Mouse (Mus musculus) urinary bladder, postnatal 10 days (tissue): ENCODE data around the gene Gpr179.
A peak's percentile ranks its signal among the peaks of the same experiment; 100 is the strongest.
"Not testable (repeated sequence)": the region's sequence is repeated elsewhere in the genome, so short reads cannot be mapped to it uniquely, and the experiment has no call there.

ENCODE experiments used
- DNase-seq: peaks from one replicate; pipeline ENCODE4 v3.0.0; 2022; ENCODE audit warnings: low spot score

Gpr179 gene

DNA sequence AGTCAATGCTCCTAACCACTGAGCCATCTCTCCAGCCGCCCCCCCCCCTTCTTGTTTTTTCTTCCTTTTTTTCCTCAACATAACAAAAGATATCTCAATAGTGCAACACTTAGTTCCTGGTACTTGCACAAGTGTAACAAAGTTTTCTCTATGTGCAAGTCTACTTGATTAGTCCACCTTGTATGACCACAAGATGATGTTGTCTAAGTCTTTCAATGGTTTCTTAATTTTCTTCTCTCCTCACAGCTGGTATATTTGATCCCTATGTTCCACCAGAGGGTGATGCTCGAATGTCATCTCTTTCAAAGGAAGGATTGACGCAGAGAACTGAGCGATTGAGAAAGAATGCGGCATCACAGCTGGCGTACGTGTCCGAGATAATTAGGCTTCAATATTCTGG is 30.7 kb downstream of the Gpr179 start:
- no peak for DNase-seq

DNA sequence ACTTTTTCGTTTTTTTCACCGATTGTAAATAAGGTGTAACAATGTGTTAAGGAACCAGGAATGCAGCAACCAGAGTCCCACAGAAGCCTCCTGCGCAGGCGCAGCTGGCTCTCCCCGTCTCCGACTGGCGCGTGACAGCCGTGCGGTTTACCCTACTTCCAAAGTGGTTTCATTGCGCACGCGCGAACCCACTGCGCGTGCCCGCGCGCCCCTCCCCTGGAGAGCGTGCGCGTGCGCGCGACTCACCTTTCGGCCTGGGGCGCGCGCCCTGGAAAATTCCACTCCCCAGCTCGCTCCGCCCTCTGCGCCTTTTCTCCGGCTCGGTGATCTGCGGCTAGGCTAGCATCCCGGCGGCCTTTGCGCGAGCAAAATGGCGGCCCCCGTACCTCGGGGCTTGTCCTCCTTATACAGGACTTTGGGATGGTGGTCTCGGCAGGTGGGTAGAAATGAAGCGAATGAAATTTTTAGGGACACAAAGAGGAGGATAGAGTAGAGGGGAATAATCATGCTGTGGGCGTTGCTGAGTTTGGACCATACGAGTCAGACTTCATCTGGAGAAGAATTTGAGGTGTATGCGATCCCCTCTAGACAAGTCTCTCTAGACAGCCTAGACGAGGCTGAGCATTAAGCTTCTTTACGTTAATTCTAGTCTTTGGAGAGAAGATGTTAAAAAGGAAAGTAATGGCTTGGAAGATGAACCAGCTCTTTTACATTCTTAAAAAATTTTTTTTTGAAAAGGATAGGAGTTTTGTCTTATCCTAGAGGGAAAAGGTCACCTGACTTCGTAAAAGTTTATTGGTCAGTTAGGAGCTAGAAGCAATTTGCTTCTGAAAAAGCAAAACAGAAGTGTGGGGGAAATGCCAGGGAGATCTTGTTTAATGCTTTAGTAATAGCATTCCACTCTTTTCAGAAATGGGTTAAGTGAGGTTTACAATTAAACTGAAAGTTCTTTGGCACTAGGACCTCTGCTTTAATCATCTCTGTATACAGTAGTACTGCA is 36.1 kb downstream of the Gpr179 start, which contains the start of gene Mrpl45:
Gene Mrpl45, plus strand, starts transcription at position 213 of the 1,000 bp plus-strand sequence.
- DNase-seq = peak; percentile 90

DNA sequence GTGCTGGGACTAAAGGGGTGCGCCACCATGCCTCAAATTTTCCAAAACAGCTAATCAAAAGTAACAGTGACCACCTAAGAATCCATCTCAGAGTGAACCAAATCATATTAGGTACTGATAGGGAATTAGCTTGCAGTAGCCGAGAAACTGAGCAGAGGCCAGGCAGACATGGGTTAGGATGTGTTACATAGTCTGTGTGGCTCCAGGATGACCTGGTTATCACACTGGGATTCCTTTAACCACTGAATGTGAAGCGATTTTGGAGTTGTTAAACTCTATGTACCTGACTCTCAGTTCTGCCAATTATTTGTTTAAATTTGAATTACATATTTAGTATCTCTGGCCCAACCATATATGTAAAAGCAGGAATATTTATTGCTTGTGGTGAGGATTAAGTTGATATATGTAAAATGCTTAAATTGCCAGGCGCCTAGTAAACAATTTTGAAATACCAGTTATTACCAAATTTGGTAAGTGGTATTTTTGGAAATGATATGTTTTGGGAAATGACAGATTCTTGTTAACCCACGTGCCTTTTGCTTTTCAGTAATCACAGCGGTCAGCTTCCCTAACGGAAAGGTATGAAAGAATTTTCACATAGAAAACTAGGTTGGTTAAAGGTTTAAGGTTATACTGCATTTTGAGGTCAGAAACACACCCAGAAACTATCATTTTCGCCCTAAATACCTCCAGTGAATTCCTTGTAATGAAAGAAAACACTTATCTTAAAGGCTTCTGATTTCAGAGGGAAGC is 37.0 kb downstream of the Gpr179 start:
- DNase-seq = no peak

DNA sequence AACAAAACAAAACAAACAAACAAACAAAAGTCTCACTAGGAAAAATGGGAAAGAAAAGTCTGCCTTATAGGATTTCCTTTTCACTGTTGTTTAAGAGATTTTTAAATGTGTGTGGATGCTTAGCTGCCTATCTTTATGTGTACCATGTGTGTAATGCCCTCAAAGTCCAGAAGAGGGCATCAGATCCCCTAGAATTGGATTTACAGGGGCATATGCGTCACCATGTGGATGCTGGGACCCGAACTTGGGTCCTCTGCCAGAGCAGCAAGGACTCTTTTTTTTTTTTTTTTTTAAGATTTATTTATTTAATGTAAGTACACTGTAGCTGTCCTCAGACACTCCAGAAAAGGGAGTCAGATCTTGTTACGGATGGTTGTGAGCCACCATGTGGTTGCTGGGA is 37.8 kb downstream of the Gpr179 start:
- no peak for DNase-seq

DNA sequence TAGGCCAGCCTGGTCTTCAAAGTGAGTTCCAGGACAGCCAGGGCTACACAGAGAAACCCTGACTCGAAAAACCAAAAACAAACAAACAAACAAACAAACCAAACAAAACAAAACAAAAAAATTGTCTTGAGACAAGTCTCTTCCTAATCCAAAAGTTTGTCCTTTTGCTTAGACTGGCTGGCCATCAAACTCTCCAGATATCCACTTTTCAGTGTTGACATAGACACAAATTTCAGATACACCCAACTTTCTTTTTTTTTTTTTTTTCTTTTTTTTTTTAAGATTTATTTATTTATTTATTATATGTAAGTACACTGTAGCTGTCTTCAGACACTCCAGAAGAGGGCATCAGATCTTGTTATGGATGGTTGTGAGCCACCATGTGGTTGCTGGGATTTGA is 39.0 kb downstream of the Gpr179 start:
- DNase-seq = not testable (repeated sequence)

DNA sequence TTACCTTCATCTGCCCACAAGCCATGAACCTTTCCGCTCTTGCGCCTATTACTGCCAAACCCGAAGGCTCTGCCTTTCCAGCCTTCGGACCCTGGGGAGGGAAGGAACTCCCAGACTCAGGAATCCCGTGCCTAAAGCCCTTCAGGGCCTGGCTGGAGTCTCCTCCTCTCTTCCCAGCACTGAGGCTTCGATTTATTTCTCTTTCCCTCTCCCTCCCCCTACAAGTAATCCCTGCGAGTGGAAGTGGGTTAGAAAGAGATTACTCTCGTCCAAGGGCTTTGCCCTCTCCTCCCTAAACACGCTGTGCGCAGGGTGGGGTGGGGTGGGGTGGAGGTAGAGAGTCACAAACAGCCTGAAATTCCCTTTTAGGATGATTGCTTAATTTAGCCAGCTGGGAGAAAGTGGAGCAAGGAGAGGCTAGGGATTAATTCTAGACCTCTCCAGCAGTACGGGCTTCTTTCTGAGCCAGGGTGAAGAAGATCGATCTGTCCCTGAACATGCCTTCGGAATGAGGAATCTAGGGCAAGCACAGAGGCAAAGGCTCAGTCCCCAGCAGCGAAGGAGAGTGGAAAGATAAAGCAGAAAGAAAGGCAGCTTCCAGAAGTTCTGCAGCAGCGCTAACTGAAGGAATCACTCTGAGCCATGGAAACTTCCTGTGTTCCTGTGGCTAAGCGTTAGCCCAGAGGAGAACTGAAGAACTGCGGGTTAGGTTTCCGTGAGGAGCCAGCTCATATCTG is 40.8 kb downstream of the Gpr179 start:
- DNase-seq = no peak

DNA sequence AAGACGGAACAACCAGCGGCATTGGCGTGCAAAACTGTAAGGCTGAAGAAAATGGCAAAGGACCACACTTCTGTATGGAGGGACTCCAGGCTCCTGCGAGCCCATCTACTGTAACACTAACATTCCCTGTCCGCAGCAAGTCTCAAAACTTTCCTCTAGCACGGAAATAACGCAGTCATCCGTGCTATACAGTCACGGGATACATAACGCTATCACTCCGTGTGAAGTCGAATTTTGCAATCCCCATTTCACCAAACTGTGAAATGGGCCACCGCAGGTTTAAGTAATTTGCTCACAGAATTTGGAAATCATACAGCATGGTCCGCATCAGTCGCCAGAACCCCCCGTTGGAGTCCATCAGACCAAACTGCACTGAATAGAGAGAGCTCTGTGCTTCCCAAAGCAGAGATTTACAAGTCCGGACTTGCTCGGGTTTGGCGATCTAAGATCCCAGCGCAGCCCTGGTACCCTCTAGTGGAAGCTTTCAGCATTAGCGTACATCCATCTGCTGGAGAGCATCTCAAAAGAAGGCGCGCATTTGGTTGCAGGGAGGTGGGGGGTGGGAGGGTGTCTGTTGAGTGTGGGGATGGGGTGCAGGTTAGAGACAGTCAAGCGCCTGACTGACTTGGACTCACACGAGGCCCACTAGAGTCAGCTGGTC is 41.8 kb downstream of the Gpr179 start:
- peak; percentile 30 for DNase-seq

DNA sequence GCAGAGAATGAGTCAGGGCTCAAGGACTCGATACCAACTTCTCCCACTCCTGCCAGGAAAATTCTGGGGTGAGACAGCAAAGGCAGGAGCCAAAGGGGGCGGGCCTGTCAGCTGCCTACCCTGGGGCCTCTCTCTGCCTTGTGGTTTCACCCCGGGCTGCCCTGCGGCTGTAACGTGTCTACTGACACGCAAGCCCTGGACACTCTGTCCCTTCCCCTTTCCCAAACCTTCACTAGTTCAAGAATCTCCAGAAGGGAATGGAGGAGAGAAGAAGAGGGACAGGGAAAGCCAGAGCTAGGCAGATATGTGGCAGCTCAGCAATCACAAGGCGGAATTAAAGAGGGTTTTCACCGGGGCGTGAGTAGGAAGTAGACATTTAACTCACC is 42.4 kb downstream of the Gpr179 start:
- no peak for DNase-seq

DNA sequence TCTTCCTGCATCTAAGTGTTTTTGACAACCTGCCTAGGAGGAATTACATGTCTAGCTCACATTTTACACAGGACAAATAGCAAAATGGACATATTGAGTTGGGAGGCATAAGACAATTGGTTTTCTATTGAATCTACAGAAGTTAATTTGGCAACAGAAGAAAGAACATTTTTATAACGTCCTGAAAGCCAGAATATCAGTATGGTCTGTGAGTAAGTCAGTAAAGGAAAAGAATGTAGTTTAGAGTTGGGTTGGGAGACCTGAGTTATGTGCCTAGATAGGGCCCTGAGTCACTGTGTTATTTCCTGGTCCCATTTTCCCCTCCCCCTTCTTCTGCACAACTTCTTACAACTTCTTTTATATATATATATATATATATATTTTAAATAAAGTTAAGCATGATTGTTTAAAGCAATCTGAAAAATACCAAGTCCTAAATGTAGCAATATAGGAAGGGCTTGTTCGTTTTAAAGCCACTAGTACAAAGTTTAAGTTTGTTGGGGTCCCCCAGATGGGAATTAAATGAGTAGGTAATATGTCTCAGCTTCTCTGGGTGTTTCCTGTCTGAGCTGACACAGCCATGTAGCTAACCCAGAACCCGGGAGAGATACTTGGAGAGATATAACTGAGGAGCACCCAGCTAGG is 42.9 kb downstream of the Gpr179 start:
- DNase-seq = no peak

DNA sequence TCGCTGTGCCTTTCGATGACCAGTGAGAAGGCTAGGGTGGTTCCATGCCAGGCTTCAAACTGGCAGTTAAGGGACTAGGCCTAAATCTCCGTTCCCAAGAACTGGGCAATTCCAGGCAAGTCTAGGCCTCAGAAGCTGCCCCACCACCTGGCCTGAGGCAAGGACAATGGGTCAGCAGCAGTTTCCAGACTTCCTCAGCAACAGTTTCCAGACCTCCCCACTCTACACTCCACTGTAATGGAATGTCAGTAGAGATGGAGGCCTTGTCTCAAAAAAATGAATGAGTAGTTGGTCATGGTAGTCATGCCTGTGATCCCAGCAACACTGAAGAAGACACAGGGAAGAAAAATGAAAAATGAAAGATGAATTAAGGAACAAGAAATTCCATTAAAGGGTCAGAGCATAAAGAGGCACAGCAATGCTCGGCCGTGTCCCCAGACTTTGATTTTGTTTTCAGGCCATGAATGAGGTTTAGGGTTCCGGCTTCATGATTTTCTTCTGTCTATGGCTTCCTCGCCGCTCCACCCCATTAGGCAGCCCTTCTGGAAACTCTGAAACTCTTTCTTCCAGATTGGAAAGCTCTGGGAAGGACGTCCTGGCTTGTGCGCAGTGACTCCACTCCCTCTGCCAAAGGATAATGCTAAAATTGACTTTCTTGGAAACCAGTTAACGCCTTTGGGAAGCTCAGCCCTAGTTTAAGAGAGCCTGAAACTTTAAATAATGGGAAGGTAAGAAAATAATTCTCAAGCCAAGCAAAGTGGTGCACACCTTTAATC is 44.4 kb downstream of the Gpr179 start:
- no peak for DNase-seq

DNA sequence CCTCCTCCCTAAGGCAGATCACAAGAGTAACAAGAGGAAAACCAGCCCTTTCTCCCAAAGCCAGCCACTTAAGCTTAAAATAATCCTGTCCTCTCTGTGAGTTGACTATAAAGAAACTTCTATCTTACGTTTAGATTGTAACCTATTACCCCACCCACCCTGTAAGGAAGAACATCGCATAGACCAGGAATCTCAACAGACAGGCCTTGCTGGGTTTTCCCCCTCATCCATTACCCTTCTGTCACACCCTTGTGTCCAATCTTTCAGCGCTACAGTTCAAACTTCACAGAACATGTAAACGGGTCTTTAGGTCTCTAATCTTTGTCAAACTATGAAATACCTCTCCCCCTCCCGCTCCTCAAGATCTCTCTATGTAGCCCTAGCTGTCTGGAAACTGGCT is 47.2 kb downstream of the Gpr179 start:
- DNase-seq = no peak

DNA sequence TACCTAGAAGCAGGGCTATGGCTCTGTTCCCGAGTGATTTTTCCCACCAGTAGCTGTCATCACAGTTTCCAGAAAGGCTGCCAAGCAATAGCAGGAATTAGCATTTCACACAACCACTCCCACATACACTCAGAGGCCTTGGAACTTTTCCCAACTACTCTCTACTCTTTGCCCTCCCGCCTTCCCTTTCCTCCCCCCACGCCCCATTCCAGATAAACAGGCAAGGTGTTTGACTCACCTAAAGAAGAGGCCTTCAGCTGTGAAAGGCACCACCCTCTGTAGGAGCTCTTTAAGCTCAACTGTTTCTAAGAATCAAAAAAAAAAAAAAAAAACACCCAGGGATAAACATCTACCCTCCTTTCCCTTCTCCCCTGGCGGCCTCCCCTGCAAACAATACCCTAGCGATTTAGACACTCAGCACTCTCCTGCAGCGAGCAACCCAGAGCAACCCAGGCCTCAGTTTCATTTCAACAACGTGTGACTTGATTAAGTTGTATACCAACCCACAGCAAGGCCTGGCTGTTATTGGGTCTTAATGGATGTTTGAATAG is 49.6 kb downstream of the Gpr179 start:
- DNase-seq = no peak

DNA sequence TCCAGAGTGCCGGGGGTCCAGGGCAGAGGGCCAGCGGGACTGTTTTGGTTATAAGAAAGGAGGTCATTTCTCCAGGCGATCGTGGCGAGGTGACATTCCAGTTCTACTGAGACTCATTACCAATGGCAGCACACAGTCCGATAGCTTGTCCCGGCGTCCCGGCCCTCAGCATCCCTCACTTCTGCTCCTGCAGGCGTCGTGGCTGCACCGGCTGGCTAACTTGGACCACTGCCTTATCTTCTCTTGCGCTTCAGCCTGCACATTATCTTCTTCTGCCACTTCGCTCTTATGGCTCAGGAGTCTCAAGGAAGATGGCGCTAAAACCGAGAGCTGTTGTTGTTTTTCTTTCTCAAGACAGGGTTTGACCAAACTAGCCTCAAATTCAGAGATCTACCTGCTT is 50.5 kb downstream of the Gpr179 start:
- DNase-seq = no peak

DNA sequence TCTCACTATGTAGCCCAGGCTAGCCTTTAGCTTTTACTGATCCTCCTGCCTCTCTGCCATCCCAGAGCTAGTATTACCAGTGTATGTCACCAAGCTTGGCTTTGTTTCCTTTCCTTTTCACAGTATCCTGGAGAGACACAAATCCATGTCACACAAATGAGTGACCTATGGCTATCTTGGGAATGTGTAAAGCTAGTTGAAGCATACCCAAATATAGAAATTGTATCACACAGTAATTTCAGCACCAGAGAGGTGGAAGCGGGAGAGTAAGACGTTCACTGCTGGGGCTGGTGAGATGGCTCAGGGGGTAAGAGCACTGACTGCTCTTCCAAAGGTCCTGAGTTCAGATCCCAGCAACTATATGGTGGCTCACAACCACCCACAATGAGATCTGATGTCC is 51.9 kb downstream of the Gpr179 start:
- DNase-seq = no peak

DNA sequence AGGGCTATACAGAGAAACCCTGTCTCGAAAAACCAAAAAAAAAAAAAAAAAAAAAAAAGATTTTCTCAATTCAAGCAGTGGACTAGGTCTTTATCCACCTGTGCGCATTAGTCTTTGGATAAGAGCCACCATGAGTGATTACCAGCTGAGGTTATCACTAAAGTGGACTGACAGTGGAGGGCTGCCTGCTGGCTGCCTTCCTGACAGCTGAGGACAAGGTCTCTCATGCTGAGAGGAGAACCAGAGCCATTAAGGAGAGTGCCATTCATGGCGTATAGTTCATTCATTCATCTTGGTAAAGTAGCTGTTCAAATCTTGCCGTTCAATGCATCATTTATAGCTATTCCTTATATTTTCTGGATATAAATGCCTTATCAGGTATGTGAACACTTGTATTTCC is 55.3 kb downstream of the Gpr179 start:
- no peak for DNase-seq

DNA sequence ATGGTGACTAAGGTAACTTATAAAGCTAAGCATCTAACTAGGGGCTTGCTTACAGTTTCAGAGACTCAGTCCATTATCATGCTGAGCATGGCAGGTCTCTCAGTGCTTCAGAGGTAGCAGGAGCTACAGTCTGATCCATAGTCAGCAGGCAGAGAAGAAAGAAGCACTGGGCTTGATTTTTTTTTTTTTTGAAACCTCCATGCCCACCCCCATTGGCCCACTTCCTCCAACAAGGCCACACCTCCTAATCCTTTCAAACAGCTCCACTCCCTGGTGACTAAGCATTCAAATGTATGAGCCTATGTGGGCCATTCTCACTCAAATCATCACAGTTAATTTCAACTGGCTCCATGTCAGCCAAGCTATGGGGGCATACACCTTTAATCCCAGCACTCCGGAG is 59.1 kb downstream of the Gpr179 start:
- DNase-seq = no peak

DNA sequence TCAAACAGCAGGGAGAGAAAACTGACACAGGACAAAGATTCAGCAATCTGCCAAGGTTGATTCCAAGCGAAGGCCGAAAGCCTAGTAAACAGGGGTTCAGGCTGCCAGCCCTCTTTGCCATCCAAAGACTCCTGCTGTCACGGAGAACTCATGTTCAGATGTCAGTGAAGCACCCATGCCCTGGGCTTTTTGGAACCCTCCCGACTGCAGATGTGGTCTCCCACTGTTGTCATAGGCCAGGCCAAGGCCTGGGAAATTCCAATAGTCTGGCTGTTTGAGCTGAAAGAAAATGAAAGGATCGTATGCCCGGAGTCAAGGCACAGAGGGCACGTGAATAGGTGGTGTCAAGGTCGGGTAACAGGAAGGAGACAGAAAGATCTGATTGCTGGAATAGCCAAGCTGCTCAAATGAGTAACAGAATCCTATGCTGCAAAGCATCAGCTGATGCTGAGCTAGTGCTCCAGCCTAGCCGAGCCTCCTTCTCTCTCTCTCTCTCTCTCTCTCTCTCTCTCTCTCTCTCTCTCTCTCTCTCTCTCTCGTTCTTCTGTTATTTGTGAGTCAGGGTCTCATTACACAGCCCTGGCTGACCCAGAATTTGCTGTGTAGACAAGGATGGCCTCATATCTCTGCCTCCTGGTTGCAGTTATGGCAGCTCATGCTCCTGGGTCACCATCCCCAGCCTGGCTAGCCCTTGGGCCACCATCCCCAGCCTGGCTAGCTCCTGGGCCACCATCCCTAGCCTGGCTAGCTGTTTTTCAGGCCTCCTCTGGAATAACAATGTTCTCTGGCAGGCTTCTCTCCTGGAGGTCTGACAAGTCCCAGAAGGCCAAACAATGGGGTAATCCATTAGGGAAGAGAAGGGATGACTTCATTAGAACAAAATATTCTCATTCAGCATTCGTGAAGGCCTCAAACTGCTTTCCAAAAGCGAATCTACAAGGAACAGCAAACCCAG is 62.3 kb downstream of the Gpr179 start:
- no peak for DNase-seq

DNA sequence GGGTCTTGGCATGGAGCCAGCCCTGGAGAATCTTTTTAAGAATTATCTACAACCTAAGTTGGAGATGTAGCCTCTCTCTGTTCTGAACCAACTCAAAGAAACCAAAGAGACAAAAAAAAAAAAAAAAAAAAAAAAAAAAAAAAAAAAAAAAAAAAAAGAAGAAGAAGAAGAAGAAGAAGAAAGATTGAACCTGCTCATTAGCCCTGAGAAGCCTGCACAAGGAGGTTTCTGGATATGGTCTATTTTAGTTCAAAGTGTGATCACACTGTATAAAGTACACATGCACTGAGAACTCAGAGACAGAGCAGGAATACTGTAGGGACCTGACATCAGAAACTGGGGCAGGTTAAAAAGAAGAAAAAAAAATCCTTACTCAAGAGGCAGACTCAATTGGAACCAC is 64.2 kb downstream of the Gpr179 start:
- no peak for DNase-seq

DNA sequence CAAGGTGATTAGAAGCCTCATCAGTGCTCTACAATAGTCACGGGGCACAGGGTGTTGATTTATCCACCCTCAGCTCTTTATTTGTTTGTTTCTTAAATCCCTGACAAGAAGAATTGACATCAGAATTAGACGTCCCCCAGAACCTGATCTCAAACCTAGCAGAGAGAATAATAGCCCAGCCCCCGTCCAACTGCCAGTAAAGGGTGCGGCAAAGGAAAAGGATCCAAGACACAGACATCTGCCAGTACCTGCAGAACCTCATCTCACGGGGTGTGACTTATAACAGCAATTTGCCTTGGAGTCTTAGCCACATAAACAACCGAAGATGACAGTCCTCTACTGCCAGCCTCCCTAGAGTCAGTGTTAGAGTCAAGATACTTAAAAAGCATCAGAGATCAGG is 64.9 kb downstream of the Gpr179 start:
- no peak for DNase-seq
